Mouse (Mus musculus) G1E (cell line): ENCODE data around the gene Efcab9. TPM values are rescaled to one million over a fixed set of nuclear protein-coding genes. Genes with fewer than 3 reads are reported as not detected.

Experiments
- ATAC-seq: 2 replicates; pipeline ENCODE4 v1.8.0; 2016; ENCODE audit warnings: mild to moderate bottlenecking; ENCODE audit not compliant: insufficient number of reproducible peaks, poor library complexity, low FRiP score, severe bottlenecking; ENCODE audit errors: extremely low read depth
- DNase-seq: peaks from one replicate; pipeline ENCODE4 v3.0.0; 2012; ENCODE audit warnings: low spot score
- H3K27me3 ChIP-seq: 2 replicates; pipeline ENCODE4 v1.6.1; 2012; ENCODE audit warnings: mild to moderate bottlenecking, low read length, inconsistent platforms; ENCODE audit not compliant: insufficient read depth
- H3K36me3 ChIP-seq: replicated peaks from 2 replicates; pipeline ENCODE3; 2012; ENCODE audit warnings: mild to moderate bottlenecking, inconsistent platforms
- H3K4me1 ChIP-seq: 2 replicates; pipeline ENCODE4 v1.6.1; 2012; ENCODE audit warnings: low read depth, low read length, inconsistent platforms, mixed read lengths; ENCODE audit not compliant: insufficient read depth
- H3K4me3 ChIP-seq: 2 replicates; pipeline ENCODE4 v1.5.1; 2012; ENCODE audit warnings: low read depth, mild to moderate bottlenecking, inconsistent platforms, low read length, moderate library complexity, mixed read lengths
- H3K9me3 ChIP-seq: replicated peaks from 2 replicates; pipeline ENCODE4 v1.6.1; 2012; ENCODE audit warnings: inconsistent platforms
- CTCF ChIP-seq: IDR thresholded peaks from 2 replicates; pipeline ENCODE4 v1.5.1; 2012; ENCODE audit warnings: low read depth, low read length, inconsistent platforms, mixed read lengths
- GATA1 ChIP-seq: IDR thresholded peaks from 2 replicates; pipeline ENCODE4 v1.6.1; 2012; ENCODE audit warnings: borderline replicate concordance, low read length, inconsistent platforms, mixed read lengths
- GATA2 ChIP-seq: IDR thresholded peaks from 2 replicates; pipeline ENCODE4 v1.6.1; 2012; ENCODE audit warnings: low read depth, low read length, inconsistent platforms, borderline replicate concordance
- POLR2AphosphoS5 ChIP-seq: IDR thresholded peaks from 2 replicates; pipeline ENCODE4 v1.6.1; 2012; ENCODE audit warnings: low read depth, low read length, inconsistent platforms; ENCODE audit not compliant: insufficient replicate concordance
- TAL1 ChIP-seq: conservative IDR thresholded peaks from 2 replicates; pipeline ENCODE4 v1.6.1; 2012; ENCODE audit warnings: low read depth, low read length, inconsistent platforms, mixed read lengths
- polyA plus RNA-seq: library from polyadenylated mRNA; stranded (reverse); fragments of >175 nt; gene quantifications from 2 replicates; pipeline ENCODE4 v1.2.3, GENCODE M21; 2012
- total RNA-seq, 2 experiments: library from RNA; stranded (forward) in 1 of 2; stranded (reverse) in 1 of 2; fragments of 200-1000 nt in 1 of 2; fragments of >200 nt in 1 of 2; fragmentation: Nextera tagmentation in 1 of 2; gene quantifications; 2 replicates each; pipeline ENCODE4 v1.2.3; 2014 to 2017

The Efcab9 gene
- total and polyA plus RNA-seq, 3 experiments = 1.4 to 5.5 TPM; not detected in 1

DNA sequence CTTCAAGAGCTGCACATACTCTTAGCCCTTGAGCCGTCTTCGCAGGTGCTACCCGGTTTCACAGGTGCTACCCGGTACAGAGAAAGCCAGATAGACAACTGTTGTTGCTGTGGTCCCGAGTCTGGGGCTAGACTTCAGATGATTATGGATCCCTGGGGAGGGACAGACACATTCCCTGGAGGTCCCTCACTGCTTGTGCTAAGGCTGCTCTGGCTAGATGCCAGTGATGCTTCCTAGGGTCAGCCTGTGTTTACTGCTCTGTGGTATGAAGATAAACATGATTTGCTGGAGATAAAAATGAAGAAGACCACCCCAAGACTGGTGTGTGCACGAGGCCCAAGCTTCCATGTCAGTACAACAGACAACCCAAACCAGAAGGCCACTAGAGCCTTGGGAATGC lies 12.2 kb upstream of the Efcab9 start:
- Histone ChIP-seq H3K4me3 (no peak overlapping the region; the same call in 1 of the 2 replicates), H3K36me3 (peaks cover 58% of the 10 kb centered on the region), H3K9me3 (no peaks in the 10 kb centered on the region), H3K27me3 (no peaks in the 10 kb centered on the region; the same call in 1 of the 2 replicates), H3K4me1 (peaks cover 66% of the 10 kb centered on the region)
- ATAC-seq (no peak), DNase-seq (no peak)
- TF ChIP-seq TAL1 (no peak), GATA1 (no peak), GATA2 (no peak), POLR2AphosphoS5 (no peak), CTCF (no peak)

DNA sequence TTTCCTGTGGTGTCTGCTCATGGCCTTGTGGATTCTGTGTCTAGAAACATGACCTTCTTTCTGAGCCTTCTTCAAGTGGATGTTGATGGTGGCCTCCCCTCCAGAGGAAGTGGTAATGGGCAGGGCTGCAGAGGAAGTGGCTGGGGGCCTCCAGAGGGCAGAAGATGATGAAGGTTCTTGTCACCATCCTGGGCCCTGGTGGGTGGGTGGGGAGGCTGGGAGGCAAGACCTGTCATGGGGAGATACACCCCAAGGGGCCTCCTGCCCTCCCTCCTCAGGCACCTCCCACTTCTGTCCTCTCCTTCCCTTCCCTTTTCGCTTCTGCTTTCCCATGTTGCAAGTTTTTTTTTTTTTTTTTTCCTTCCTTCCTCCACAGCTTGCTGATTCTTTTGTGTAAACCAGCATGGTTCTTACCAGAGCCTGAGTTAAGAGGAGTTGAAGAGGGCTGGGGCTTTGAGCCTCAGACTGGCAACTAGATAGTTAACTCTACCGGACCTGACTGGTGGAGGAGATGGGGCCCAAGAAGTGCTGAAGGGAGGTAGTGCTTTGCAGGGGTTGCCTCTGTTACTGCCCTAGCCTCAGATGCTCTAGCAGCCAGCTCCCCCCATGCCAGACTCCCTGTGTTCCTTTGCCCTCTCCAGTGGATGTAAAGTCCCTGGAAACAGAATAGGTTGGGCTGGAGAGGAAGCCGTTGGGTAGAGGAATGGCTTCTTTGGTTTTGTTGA lies 11.0 kb upstream of the Efcab9 start:
- Histone ChIP-seq H3K4me3 (peak overlapping the region; percentile 56; the same call in 1 of the 2 replicates), H3K9me3 (no peaks in the 10 kb centered on the region), H3K36me3 (peaks cover 59% of the 10 kb centered on the region), H3K27me3 (no peaks in the 10 kb centered on the region; the same call in 1 of the 2 replicates), H3K4me1 (peaks cover 75% of the 10 kb centered on the region)
- TF ChIP-seq CTCF (no peak), TAL1 (no peak), POLR2AphosphoS5 (no peak), GATA1 (no peak), GATA2 (no peak)
- peak; percentile 89 for DNase-seq
- ATAC-seq = peak; percentile 92

DNA sequence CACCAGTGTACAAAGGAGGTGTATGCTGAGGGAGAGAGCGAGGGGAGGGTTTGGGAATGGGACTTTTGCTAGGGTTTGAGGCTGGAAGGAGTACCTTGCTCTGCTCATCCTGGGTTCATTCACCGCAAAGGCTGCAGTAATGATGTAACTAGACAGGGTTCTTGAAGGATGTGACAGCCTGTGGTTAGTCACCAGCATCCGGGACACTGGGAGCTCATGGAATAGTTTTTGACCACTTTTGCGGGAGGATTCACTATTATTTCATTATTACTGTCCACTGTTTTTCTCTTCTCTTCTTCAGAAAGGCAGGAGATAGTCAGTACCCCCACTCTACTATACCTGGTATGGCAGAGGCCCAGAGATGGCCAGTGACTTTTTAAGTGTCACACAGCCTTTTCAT lies 10.3 kb upstream of the Efcab9 start:
- ATAC-seq = no peak
- H3K4me3 ChIP-seq = peak overlapping the region; percentile 56; the same call in 1 of the 2 replicates
- H3K4me1 ChIP-seq = peaks cover 68% of the 10 kb centered on the region
- no peaks in the 10 kb centered on the region for H3K9me3 ChIP-seq
- peaks cover 53% of the 10 kb centered on the region for H3K36me3 ChIP-seq
- TF ChIP-seq GATA1 (no peak), CTCF (no peak), POLR2AphosphoS5 (no peak), TAL1 (no peak), GATA2 (no peak)
- no peaks in the 10 kb centered on the region for H3K27me3 ChIP-seq
- DNase-seq = no peak

DNA sequence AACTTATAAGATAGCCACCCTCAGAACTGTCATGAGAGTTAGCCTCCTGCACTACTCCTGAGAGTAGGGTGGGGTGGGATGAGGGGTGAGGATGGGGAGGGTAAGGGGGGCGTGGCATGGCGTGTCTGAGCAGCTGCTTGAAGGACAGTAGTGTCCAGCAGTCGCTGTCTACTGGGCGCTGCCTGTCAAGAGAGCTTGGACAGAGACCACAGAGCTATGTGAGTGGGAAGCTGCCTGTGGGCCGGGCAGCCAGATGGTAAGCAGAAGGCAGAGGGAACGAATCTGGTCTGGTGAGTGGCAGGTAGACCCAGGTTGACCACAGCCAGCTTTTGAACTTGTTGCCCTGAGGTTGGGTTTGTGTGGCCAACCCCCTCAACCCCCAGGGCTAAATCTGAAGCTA lies 8.6 kb upstream of the Efcab9 start:
- no peaks in the 10 kb centered on the region for H3K9me3 ChIP-seq
- peaks cover 52% of the 10 kb centered on the region for H3K36me3 ChIP-seq
- ATAC-seq (no peak), DNase-seq (no peak)
- H3K27me3 ChIP-seq = no peaks in the 10 kb centered on the region
- TF ChIP-seq POLR2AphosphoS5 (no peak), GATA2 (no peak), GATA1 (no peak)
- H3K4me3 ChIP-seq = no peak overlapping the region
- H3K4me1 ChIP-seq = peaks cover 68% of the 10 kb centered on the region

DNA sequence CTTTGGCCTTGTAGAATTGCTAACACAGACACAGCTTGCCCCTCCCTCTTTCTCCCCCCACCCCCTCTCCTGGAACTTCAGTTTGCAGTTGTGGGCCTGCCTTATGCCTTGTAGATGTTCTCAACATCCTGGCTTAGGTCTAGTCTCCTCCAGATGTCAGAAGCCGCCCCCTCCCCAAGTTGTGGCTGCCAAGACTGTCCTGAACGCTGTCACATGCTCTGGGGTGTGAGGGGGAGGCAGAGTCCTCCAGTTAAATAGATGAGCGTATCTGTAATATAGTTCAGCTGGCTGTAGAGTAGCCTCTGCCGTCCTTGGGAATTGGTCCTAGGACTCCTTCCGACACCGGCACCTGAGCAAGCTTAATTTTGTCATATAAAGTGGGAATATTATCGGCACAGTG lies 7.8 kb upstream of the Efcab9 start:
- no peak for ATAC-seq
- peaks cover 49% of the 10 kb centered on the region for H3K36me3 ChIP-seq
- TF ChIP-seq CTCF = no peak
- no peak for TF ChIP-seq GATA1
- TF ChIP-seq POLR2AphosphoS5 = no peak
- TF ChIP-seq GATA2 = no peak
- TF ChIP-seq TAL1 = no peak

DNA sequence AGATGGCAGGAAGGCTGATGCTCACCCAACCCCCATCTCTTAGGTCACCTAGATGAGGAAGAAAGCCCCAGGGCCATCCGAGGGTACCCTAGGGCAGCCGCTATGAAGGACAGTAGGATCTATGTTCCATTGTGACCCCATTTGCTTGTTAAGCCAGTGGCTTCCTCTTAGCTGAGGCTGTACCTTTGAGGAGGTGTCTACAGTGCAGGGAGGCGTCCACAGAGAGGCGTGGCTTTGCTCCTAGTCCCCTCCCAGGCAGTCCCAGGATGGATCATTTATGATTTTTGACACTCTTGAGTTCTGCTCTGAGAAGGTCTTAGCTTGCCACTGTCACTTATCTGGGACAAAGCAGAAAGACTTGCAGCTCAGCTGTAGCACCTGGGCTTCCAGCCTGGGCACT lies 7.0 kb upstream of the Efcab9 start:
- H3K4me3 ChIP-seq = no peak overlapping the region
- H3K9me3 ChIP-seq = no peaks in the 10 kb centered on the region
- no peak for DNase-seq
- peaks cover 42% of the 10 kb centered on the region for H3K36me3 ChIP-seq
- TF ChIP-seq TAL1 (no peak), CTCF (no peak), GATA1 (no peak), GATA2 (no peak), POLR2AphosphoS5 (no peak)
- H3K27me3 ChIP-seq = peaks cover 3% of the 10 kb centered on the region; the same call in 1 of the 2 replicates
- ATAC-seq = no peak
- peaks cover 70% of the 10 kb centered on the region for H3K4me1 ChIP-seq

More for the DNA sequence above, 7.8 kb upstream of the Efcab9 start:
- DNase-seq = no peak
- H3K4me1 ChIP-seq = peaks cover 70% of the 10 kb centered on the region
- no peak overlapping the region for H3K4me3 ChIP-seq
- no peaks in the 10 kb centered on the region for H3K9me3 ChIP-seq
- H3K27me3 ChIP-seq = no peaks in the 10 kb centered on the region

DNA sequence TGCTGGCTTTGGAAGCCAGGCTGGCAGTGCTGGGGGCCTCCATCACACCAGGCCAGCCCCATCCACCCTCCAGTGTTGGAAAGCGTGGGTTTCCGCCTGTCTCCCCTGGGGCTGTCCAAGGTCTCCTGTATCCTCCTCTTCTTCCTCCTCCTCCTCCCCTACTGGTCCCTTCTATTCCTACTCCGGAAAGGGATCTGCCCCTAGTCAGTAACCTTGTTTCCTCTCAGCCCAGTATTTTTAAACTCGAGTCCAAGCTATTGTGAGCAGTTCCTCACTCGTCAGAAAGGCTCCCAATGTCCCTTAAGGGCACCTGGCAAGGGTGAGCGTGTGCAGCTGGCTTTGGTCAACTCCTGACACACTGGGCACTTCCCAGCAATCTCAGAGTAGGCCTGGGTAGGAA lies 6.6 kb upstream of the Efcab9 start:
- peaks cover 40% of the 10 kb centered on the region for H3K36me3 ChIP-seq
- no peak for DNase-seq
- H3K4me3 ChIP-seq = no peak overlapping the region
- no peak for ATAC-seq
- no peaks in the 10 kb centered on the region for H3K9me3 ChIP-seq
- no peak for TF ChIP-seq GATA1
- TF ChIP-seq POLR2AphosphoS5 = no peak
- TF ChIP-seq TAL1 = no peak
- TF ChIP-seq GATA2 = no peak
- no peak for TF ChIP-seq CTCF
- peaks cover 70% of the 10 kb centered on the region for H3K4me1 ChIP-seq
- H3K27me3 ChIP-seq = peaks cover 7% of the 10 kb centered on the region; the same call in 1 of the 2 replicates
